Mouse (Mus musculus) MEL (cell line): ENCODE measurements at regions not wholly inside any gene's neighbourhood (a gene's known extent, or its start where the extent isn't known, plus 50 kb on each side); places are given as distances from the start of the nearest gene placed in this dataset.

ENCODE experiments used
- CTCF ChIP-seq, 3 experiments: IDR thresholded peaks in 2 of 3; conservative IDR thresholded peaks in 1 of 3; 2 replicates each; pipeline ENCODE4 v1.5.1; 2011 to 2012; ENCODE audit warnings: low read length in 3 of 3, low read depth in 2 of 3, mild to moderate bottlenecking in 2 of 3, improper control_type of control experiment in 1 of 3, inconsistent platforms in 1 of 3, mixed read lengths in 1 of 3, moderate library complexity in 1 of 3; ENCODE audit not compliant: control insufficient read depth in 1 of 3, insufficient read depth in 1 of 3, poor library complexity in 1 of 3, severe bottlenecking in 1 of 3
- EP300 ChIP-seq, 2 experiments: IDR thresholded peaks; 2 replicates each; pipeline ENCODE4 v1.6.1; 2011; ENCODE audit warnings: improper control_type of control experiment in 2 of 2, low read length in 2 of 2, low read depth in 1 of 2, mild to moderate bottlenecking in 1 of 2
- ETS1 ChIP-seq: IDR thresholded peaks from 2 replicates; pipeline ENCODE4 v1.6.1; 2012; ENCODE audit warnings: low read depth, mild to moderate bottlenecking, inconsistent platforms, low read length, improper control_type of control experiment, moderate library complexity
- JUND ChIP-seq: IDR thresholded peaks from 2 replicates; pipeline ENCODE4 v1.6.1; 2011; ENCODE audit warnings: low read depth, mild to moderate bottlenecking, improper control_type of control experiment, low read length
- MAX ChIP-seq: IDR thresholded peaks from 2 replicates; pipeline ENCODE4 v1.6.1; 2011; ENCODE audit warnings: low read length, improper control_type of control experiment
- SMC3 ChIP-seq: IDR thresholded peaks from 2 replicates; pipeline ENCODE4 v1.6.1; 2011; ENCODE audit warnings: low read depth, low read length, improper control_type of control experiment
- ZC3H11A ChIP-seq: IDR thresholded peaks from 2 replicates; pipeline ENCODE4 v1.6.1; 2012; ENCODE audit warnings: low read depth, mild to moderate bottlenecking, inconsistent platforms, low read length, improper control_type of control experiment

DNA sequence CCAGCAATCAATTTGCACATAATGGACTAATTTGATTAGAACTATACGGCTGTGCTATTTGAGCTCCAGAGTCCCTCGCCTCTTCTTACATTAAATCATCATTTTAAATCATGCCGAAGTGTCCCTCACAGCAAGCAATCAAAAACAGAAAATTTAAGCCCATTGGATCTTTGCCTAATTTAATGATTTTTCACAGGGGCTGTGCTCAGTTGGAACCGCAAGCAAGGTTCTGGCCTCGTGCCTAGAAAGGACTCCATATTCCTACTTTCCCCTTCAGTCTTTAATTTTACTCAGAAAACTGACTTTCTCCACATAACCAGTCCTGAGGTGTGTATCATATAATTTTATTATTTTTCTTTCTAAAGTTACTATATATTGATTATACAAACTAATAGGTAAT, 339.8 kb downstream of the Wdr72 start:
- no peak for TF ChIP-seq ETS1
- no peak for TF ChIP-seq CTCF (IDR thresholded peaks at IDR 0.05 in 2 of 3, conservative IDR thresholded peaks at IDR 0.05 in 1 of 3; ENCODE audit: control insufficient read depth in 1 of 3, insufficient read depth in 1 of 3, low read depth in 2 of 3, low read length in 3 of 3, poor library complexity in 1 of 3, severe bottlenecking in 1 of 3)
- no peak for TF ChIP-seq ZC3H11A
- TF ChIP-seq SMC3, result no peak
- TF ChIP-seq EP300 (IDR thresholded peaks at IDR 0.05; ENCODE audit: low read depth in 1 of 2, low read length in 2 of 2), result no peak
- TF ChIP-seq JUND, result no peak
- TF ChIP-seq MAX, result no peak
